Mouse (Mus musculus): Measurements from ENCODE around the gene Pum1.

DNA sequence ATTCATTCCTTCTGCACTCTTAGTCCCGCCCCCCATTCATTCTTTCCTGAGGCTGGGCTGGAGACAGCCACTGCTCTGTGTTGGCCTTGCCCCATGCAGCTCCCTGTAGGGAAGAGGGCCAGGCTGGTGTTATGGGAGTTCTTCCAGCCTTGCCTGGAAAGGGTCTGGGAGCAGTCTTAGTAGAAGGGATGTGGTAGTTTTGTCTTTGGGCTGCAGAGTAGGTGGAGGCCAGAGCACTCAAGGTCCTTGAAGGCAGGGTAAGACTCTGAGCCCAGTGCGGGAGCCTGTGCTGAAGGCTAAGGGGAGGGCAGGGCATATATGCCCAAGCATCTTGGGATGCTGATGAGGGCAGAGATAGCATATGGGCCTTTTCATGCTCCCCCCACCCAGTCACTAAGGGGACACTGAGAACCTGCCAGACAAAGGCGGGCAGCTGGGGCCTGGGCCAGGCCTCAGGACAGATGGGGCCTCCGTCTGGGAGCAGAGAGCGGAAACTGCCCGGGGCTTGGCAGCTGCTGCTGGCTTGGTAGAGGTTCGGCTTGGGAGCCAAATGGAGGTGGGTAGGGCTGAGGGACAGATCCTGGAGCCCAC, 141.7 kb downstream of the Pum1 start:
- TF ChIP-seq CTCF (IDR thresholded peaks at IDR 0.05; ENCODE audit: control insufficient read depth, insufficient read depth, insufficient replicate concordance, low read depth, low read length), result no peak
- no peak for TF ChIP-seq POLR2A (IDR thresholded peaks at IDR 0.05; ENCODE audit: control insufficient read depth, low read depth, low read length)
